Mouse (Mus musculus): Measurements from ENCODE around the gene Nup210l. TPM values are rescaled to one million over a fixed set of nuclear protein-coding genes. Genes with fewer than 3 reads are reported as not detected.
A peak's percentile ranks its signal among the peaks of the same experiment; 100 is the strongest.

Gene Nup210l
- total RNA-seq, 2 experiments from 2014 or later = 0.05 to 0.11 TPM

DNA sequence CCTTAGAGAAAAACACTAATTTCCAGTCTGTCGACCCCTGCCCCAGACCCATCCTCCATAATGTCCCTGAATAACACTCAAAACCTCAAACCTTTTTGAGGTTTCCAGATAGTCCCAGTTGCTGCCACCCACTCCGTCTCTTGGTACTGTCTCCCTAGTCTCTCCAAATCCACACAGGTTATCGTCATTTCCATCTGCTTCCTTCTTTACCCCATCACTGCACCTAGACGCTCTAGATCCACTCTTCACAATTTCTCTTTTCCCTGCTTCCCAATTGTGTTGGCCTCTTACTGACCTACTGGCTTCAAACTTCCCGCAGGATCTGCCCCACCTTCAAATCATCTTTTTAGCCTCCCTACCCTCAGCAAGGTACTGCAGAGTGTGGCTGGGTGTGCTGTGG is 117.2 kb downstream of the Nup210l start:
- TF ChIP-seq CTCF (IDR thresholded peaks at IDR 0.05) = no peak
- H3K27ac ChIP-seq = peak overlapping the region; percentile 89
- intact Hi-C loops (cut with DNase I) = no loop called here

DNA sequence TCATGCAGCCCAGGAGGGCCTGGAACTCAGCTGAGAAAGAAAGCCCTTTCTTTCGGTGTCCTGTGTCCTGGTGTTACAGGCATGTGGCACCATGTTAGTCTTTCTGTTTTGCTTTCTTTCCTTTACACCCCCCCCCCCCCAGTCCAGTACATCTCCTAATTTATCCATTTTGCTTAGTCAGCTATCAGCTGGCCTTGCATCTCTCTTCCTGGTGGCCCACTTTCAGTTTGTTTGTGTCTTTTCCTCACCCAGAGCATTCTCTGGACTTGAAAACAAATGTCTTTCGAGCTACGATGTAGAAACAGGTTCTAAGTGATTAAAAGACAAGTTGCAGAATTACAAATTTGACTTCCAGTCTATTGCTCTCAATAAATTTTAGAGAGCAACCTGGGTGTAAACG is 118.5 kb downstream of the Nup210l start:
- DNase-seq = no peak
- Histone ChIP-seq H3K27ac (peak overlapping the region; percentile 70), H3K4me3 (no peak overlapping the region)
- TF ChIP-seq CTCF (IDR thresholded peaks at IDR 0.05) = no peak
- intact Hi-C loops (cut with DNase I) = no loop called here

More for the DNA sequence above, 117.2 kb downstream of the Nup210l start:
- no peak for DNase-seq
- H3K4me3 ChIP-seq = peak overlapping the region; percentile 82

DNA sequence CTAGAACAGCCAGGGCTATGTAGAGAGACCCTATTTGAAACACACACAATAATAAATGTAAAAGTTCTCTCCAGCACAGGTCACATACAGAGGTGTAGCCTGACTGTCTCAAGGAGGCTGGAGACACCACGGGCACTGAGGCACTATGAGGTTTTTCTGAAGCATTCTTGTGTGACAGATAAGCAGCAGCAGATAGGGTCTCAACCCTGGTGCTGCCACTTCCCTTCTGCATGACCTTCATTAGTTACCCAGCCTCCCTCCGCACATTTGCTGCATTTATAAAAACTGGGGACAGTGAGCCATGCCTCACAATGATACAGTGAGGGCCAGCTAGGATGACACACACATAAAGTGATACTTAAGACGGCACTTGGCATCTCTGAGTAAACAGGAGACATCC is 119.0 kb downstream of the Nup210l start:
- H3K4me3 ChIP-seq = no peak overlapping the region
- H3K27ac ChIP-seq = peak overlapping the region; percentile 70
- no peak for TF ChIP-seq CTCF (IDR thresholded peaks at IDR 0.05)
- intact Hi-C loops (cut with DNase I) = no loop called here
- no peak for DNase-seq

DNA sequence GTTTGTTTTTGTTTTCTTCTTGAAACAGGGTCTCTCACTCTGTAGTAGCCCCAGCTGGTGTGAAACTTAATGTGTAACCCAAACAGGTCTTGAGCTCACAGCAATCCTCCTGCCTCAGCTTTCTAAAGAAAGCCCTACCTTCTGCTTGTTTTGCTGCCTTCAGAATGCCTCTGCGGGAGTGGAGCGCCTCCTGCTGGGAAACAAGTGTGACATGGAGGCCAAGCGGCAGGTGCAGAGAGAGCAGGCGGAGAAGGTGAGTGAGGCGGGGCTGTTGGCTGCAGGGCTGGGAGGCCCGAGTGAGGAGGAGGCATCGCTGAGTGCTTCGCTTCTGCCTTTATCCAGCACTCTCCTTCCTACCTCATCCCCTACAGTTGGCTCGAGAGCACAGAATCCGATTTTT is 120.4 kb downstream of the Nup210l start:
- Histone ChIP-seq H3K4me3 (no peak overlapping the region), H3K27ac (no peak overlapping the region)
- DNase-seq = no peak
- intact Hi-C loops (cut with DNase I) = no loop called here
- TF ChIP-seq CTCF (IDR thresholded peaks at IDR 0.05) = no peak

DNA sequence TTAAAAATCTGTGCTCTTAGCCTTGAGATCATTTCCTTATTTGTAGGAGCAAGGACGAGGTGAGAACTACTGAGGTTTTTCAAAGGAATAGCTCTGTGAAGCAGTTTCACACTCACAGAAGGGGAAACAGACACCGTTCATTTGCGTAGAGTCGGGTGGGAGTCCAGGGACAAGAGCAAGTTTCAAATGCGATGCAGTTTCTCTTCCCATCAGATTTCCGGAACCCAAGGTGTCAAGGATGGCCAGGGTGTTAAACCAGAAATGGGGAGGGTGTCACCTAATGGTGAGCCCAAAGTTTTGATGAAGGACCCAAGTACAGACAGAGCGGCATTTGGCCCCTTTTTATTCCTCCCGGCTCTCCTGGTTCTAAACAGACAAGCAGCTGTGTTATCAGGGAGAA is 127.1 kb downstream of the Nup210l start:
- Histone ChIP-seq H3K4me3 (peak overlapping the region; percentile 89), H3K27ac (peak overlapping the region; percentile 98)
- intact Hi-C loops (cut with DNase I) = no loop called here
- no peak for DNase-seq
- TF ChIP-seq CTCF (IDR thresholded peaks at IDR 0.05) = no peak

DNA sequence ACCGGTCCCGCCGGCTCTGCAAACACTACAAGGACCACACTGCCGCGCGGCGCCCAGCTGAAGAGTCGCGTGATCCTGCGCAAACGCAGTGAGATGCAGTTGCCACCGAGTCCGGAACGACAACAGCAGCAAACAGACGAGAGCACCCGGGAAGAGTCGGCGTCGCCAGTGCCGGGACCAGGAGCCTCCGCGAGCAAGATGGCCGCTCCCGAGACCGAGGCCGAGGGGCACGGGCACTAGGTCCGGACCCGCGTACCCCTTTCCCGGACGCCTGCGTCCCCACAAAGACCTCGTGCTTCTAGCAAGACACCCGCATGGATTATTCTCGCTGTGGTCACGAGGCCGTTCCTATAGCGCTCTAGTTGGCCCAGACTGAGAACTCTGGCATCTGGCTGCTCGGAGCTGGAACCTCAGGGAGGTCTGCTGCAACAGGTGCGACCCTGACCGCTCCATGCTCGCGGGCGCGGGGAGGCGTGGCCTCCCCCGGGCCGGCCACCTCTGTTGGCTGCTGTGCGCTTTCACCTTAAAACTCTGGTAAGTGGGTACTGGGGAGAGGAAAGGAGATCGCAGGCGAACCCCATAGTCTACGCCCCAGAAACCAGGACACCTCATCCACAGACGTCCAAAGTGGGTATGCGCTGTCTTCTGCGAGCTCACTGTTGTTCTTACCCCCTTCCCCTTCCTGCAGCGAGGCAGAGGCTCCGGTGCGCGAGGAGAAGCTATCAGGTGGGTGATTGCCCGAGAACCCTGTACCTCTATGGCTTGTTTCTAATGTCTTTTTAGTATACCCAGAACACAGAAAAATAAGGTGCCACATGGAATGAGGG is 127.8 kb downstream of the Nup210l start, which contains the start of gene Jtb:
Gene Jtb (plus strand): TSS at position 91 of the 827 bp plus-strand sequence.
- DNase-seq = peak; percentile 96
- TF ChIP-seq CTCF (IDR thresholded peaks at IDR 0.05) = no peak
- intact Hi-C loops (cut with DNase I) = no loop called here
- H3K27ac ChIP-seq = peak within 1 kb of the TSS; percentile 98
- peak within 1 kb of the TSS; percentile 89 for H3K4me3 ChIP-seq

DNA sequence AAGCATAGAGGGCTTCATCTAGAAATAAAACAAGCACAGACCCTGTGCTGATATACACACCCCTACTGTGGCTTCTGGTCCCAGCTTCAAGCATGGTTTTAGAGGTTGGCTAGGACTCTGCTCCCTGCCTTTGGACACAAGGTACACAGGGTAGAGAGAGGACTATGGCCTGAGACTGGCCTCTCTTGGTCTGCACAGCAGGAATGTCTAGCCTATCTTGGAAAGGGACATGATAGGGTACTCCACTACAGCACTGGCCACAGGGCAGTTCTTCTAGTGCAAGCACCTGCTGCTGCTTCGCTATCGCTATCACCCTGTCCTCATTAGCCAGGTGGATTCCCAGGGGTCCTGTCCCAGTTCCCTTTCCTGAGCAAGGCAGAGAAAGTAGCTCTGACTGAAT is 137.3 kb downstream of the Nup210l start:
- Histone ChIP-seq H3K27ac (no peak overlapping the region), H3K4me3 (no peak overlapping the region)
- DNase-seq = no peak
- no peak for TF ChIP-seq CTCF (IDR thresholded peaks at IDR 0.05)
- intact Hi-C loops (cut with DNase I) = no loop called here

DNA sequence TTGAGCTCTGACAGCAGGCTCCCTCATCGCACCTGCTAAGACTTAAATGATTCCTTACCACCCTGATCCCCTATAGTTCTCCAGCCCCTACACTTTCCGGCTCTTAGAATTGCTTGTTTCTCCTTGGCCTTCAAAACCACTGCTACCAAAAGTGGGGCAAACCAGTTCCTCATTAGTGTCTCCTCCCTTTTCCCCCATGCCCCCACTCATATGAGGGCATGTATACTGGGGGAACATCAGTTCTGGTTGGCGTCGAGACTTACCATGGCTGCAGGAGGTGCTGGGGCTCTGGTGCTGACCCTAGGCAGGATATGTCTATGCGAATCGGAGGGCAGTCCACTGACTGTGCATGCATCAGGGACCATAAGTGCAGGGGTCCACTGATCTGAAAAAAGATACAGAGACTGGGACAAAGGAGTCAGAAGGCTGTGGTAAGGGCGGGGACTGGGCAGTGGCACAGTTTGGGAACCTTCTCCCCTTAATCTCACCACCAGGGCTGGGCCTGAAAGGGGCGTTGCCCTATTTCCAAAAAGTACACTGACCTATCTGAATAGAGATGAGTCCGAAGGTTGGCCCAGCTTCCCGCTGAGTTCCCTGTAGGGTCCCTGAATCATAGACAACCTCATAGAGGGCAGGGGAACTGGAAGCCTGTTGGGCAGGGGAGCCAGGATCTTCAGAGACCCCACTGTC is 137.9 kb downstream of the Nup210l start:
- DNase-seq = no peak
- TF ChIP-seq CTCF (IDR thresholded peaks at IDR 0.05) = no peak
- H3K4me3 ChIP-seq = no peak overlapping the region
- intact Hi-C loops (cut with DNase I) = no loop called here
- H3K27ac ChIP-seq = no peak overlapping the region

DNA sequence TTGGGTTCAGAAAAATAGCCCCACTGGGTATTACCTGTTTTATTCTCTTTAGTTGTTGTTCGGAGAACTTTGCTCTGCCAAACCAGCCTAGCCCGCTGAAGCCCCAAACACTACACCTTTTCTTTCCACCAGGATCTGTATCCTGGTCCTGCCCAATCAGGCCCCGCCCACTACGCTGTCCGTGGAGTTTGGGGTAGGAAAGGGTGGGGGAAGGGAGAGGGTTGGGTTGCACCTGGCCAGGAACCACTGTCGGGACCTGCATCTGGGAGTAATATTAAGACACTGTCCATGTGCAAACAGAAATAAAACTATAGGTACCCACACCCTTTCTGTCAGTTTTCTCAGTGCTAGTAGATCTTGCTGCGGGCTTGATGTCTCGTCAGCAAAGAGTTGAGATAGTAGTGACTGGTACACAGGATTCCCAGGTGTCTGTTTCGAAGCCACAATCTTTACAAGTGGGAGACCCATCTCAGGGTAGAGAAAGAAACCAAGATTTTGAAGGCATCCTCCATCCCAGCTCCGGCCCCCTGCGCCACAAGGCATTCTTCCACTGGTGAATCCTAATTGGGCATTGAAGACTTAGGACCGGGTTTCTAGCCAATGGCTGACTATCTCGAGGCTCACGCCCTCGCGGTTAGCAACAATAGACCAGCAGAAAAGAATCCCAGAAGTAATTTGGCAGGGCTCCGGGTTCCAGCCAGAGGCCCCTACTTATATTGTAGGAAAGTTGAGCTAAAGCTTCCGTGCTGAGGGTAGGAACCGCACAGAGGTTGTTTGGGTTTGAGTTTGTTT is 139.2 kb downstream of the Nup210l start, which contains the start of gene Creb3l4:
Gene Creb3l4 (minus strand): TSS at position 529 of the 792 bp plus-strand sequence.
- DNase-seq = peak; percentile 48
- TF ChIP-seq CTCF (IDR thresholded peaks at IDR 0.05) = no peak
- intact Hi-C loops (cut with DNase I) = no loop called here
- Histone ChIP-seq H3K4me3 (peak within 1 kb of the TSS; percentile 64), H3K27ac (peak within 1 kb of the TSS; percentile 56; the same call in 1 of the 2 replicates)

DNA sequence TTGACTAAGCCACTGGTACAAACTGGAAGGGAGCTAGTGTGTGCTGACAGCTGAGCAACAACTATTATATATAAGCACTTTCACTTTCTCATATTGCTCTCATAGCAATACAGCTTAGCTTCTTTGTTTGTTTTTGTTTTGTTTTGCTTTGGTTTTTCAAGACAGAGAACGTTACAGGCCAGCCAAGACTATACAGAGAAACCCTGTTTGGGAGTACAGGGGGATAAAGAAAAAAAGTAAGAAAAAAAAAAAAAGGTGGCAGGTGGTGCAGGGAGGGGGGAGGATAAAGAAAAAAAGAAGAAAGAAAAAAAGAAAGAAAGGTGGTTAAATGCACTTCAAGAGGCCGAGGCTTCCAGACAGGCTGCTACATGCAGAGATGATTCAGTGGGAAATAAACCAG is 141.5 kb downstream of the Nup210l start:
- no peak overlapping the region for H3K4me3 ChIP-seq
- DNase-seq = no peak
- H3K27ac ChIP-seq = no peak overlapping the region
- no peak for TF ChIP-seq CTCF (IDR thresholded peaks at IDR 0.05)
- intact Hi-C loops (cut with DNase I) = no loop called here

DNA sequence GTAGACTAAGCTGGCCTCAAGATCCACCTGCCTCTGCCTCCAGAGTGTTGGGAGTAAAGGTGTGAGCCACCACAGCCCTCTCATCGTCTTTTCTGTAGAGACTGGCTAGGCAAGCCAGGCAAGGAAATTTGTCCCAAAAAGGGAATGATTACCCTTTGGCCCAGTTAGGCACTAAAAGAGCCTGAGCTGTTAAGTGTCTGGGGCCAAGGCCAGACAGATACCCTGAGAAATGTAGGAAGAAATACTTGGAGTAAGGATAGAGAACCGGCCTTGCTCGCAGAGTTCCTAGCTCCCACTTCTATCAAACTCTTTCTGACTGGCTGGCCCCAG is 143.7 kb downstream of the Nup210l start:
- DNase-seq = no peak
- peak overlapping the region; percentile 84 for H3K4me3 ChIP-seq
- no peak for TF ChIP-seq CTCF (IDR thresholded peaks at IDR 0.05)
- intact Hi-C loops (cut with DNase I) = no loop called here
- peak overlapping the region; percentile 99 for H3K27ac ChIP-seq

DNA sequence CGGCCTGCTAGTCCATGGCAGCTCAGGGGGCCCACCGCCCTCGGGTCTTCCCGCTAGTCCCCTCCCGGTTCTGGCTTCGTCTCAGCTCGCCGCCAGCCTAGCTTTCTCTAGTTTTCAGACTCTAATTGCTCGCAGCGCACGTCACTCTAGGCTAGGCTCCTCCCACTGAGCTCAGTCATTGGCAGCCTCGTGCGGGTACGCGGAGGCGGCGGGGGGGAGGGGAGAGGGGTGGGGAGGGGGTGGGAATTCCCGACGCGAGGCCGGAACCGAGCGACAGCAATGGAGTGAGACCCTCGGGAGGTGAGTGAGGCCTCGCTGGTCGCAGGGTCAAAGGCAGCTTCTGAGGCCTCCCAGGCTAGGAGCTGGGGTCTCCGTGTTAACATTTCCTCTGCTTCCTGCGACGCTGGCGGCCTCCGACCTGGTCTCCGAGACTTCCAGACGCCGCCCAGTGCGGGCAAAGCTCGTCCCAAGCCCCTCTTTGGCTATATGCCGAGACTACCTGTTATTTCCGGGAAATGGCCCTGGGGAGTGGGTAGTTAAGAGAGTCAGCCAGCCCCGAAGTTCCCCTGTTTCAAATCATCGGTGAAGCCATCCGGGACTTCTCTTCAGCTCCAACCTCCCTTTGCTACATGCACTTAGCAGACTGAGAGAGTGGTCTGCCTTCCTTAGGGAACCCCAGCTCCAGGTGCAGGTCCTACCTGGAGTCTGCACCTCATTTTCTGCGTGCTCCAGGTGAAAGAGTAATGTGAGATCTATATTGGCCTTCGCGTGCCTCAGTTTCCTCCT is 144.2 kb downstream of the Nup210l start, which contains the start of gene Slc39a1:
Gene Slc39a1 (plus strand): TSS at position 213 of the 786 bp plus-strand sequence.
- peak within 1 kb of the TSS; percentile 84 for H3K4me3 ChIP-seq
- intact Hi-C loops (cut with DNase I) = no loop called here
- no peak for TF ChIP-seq CTCF (IDR thresholded peaks at IDR 0.05)
- peak; percentile 95 for DNase-seq
- peak within 1 kb of the TSS; percentile 99 for H3K27ac ChIP-seq
